Mouse (Mus musculus): ENCODE results near the gene Btbd2. TPM values are rescaled to one million over a fixed set of nuclear protein-coding genes. Genes with fewer than 3 reads are reported as not detected.
A peak's percentile ranks its signal among the peaks of the same experiment; 100 is the strongest.
"Not testable (repeated sequence)": the region's sequence is repeated elsewhere in the genome, so short reads cannot be mapped to it uniquely, and the experiment has no call there.

The Btbd2 gene
- polyA plus RNA-seq, 1 experiment from 2014 or later = 85.9 TPM

DNA sequence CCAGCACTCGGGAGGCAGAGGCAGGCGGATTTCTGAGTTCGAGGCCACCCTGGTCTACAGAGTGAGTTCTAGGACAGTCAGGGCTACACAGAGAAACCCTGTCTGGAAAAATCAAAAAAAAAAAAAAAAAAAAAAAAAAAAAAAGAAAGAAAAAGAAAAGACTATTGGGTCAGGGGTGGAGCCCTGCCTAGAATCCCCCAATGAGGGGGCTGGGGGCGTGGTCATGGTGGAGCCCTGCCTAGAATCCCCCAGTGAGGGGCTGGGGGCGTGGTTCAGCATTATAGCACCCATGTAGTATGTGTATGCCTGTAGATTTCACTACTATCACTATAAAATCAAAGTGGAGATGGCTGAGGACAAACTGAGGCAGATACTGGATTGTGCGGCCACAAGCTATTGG lies 7.0 kb downstream of the Btbd2 start:
- not testable (repeated sequence) for H3K27ac ChIP-seq; H3K9ac ChIP-seq; H3K27me3 ChIP-seq (replicated peaks); H3K4me2 ChIP-seq; ATAC-seq (replicated peaks); H3K4me3 ChIP-seq; H3K9me3 ChIP-seq
- Histone ChIP-seq H3K36me3 (replicated peaks) (peaks cover 15% of the 10 kb centered on the region), H3K4me1 (peaks cover 16% of the 10 kb centered on the region)
- WGBS = 91% methylated on average over 6 of the region's 6 CpGs

DNA sequence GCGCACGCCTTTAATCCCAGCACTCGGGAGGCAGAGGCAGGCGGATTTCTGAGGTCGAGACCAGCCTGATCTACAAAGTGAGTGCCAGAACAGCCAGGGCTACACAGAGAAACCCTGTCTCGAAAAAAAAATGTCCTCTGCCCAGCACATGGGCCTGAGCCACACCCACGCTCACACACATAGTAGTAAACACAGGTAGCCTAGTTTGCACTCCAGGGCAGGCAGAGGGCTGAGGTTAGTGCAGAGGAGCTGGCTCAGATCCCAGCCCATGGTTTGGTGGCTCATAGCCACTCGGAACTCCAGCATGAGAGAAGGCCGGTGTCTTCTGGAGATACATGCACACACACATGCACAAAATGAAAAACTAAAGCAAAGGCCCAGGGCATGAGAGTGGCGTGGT lies 9.9 kb downstream of the Btbd2 start:
- no peak overlapping the region for H3K4me3 ChIP-seq
- ATAC-seq (replicated peaks) = no peak
- no peak overlapping the region for H3K27ac ChIP-seq
- H3K4me1 ChIP-seq = no peaks in the 10 kb centered on the region
- no peak overlapping the region for H3K9ac ChIP-seq
- 94% methylated on average over 10 of the region's 10 CpGs for WGBS
- no peaks in the 10 kb centered on the region for H3K9me3 ChIP-seq
- no peak overlapping the region for H3K4me2 ChIP-seq
- H3K27me3 ChIP-seq (replicated peaks) = no peaks in the 10 kb centered on the region
- peaks cover 43% of the 10 kb centered on the region for H3K36me3 ChIP-seq (replicated peaks)

DNA sequence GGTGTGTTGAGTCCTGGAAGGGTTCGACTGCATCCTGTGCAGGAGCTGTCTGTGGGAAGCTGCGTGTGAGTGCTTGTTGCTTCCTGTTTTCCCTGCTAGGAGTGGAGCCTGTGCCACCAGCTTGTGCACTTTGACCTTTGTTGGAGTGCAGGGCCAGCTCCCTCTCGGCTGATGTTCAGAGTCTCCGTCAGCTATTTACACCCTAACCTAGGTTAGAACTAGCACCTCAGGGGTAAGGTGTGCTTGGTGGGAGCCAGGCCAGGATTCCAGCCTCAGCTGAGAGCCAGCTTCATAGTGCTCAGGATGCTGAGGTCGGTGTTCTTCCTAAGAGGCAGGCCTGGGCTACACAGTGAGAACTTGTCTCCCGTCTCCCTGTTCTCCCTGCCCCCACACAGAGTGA lies 21.5 kb downstream of the Btbd2 start:
- H3K27me3 ChIP-seq (replicated peaks) = no peaks in the 10 kb centered on the region
- H3K9ac ChIP-seq = no peak overlapping the region
- 92% methylated on average over 6 of the region's 6 CpGs for WGBS
- no peak overlapping the region for H3K27ac ChIP-seq
- peaks cover 53% of the 10 kb centered on the region for H3K36me3 ChIP-seq (replicated peaks)
- no peaks in the 10 kb centered on the region for H3K9me3 ChIP-seq
- no peak overlapping the region for H3K4me3 ChIP-seq
- H3K4me1 ChIP-seq = no peaks in the 10 kb centered on the region
- no peak overlapping the region for H3K4me2 ChIP-seq
- no peak for ATAC-seq (replicated peaks)

GRCm38 (mm10) chr10:80628925-80629324 lies 27.9 kb downstream of the Btbd2 start:
- no peak overlapping the region for H3K9ac ChIP-seq
- no peak overlapping the region for H3K27ac ChIP-seq
- no peaks in the 10 kb centered on the region for H3K27me3 ChIP-seq (replicated peaks)
- H3K9me3 ChIP-seq = no peaks in the 10 kb centered on the region
- WGBS = 80% methylated on average over 9 of the region's 9 CpGs
- H3K4me3 ChIP-seq = no peak overlapping the region
- peaks cover 24% of the 10 kb centered on the region for H3K4me1 ChIP-seq
- ATAC-seq (replicated peaks) = no peak
- no peaks in the 10 kb centered on the region for H3K36me3 ChIP-seq (replicated peaks)
- H3K4me2 ChIP-seq = no peak overlapping the region

GRCm38 (mm10) chr10:80627685-80628084 lies 29.2 kb downstream of the Btbd2 start:
- 83% methylated on average over 2 of the region's 2 CpGs for WGBS
- no peak overlapping the region for H3K4me3 ChIP-seq
- H3K36me3 ChIP-seq (replicated peaks) = no peaks in the 10 kb centered on the region
- peaks cover 33% of the 10 kb centered on the region for H3K4me1 ChIP-seq
- no peak overlapping the region; the same call in 1 of the 2 replicates for H3K9ac ChIP-seq
- no peaks in the 10 kb centered on the region for H3K9me3 ChIP-seq
- ATAC-seq (replicated peaks) = no peak
- H3K27me3 ChIP-seq (replicated peaks) = no peaks in the 10 kb centered on the region
- H3K4me2 ChIP-seq = no peak overlapping the region
- no peak overlapping the region for H3K27ac ChIP-seq

GRCm38 (mm10) chr10:80625764-80626163 lies 31.1 kb downstream of the Btbd2 start:
- Histone ChIP-seq H3K4me2 (no peak overlapping the region), H3K9ac (no peak overlapping the region), H3K27ac (no peak overlapping the region), H3K4me1 (peaks cover 41% of the 10 kb centered on the region), H3K9me3 (no peaks in the 10 kb centered on the region), H3K36me3 (replicated peaks) (no peaks in the 10 kb centered on the region), H3K4me3 (no peak overlapping the region), H3K27me3 (replicated peaks) (no peaks in the 10 kb centered on the region)
- WGBS = 93% methylated on average over 4 of the region's 4 CpGs
- no peak for ATAC-seq (replicated peaks)

- peaks cover 39% of the 10 kb centered on the region for H3K4me1 ChIP-seq
- peak overlapping the region; percentile 98 for H3K27ac ChIP-seq
- 18% methylated on average over 15 of the region's 15 CpGs for WGBS
- H3K4me3 ChIP-seq = peak overlapping the region; percentile 76
- no peaks in the 10 kb centered on the region for H3K9me3 ChIP-seq
- H3K36me3 ChIP-seq (replicated peaks) = no peaks in the 10 kb centered on the region
- peak overlapping the region; percentile 87 for H3K9ac ChIP-seq
- H3K4me2 ChIP-seq = peak overlapping the region; percentile 89
- H3K27me3 ChIP-seq (replicated peaks) = no peaks in the 10 kb centered on the region
- no peak for ATAC-seq (replicated peaks)
These were observed 33.2 kb downstream of the Btbd2 start for GRCm38 (mm10) chr10:80623457-80624191.

- peak within 1 kb of the TSS; percentile 98 for H3K27ac ChIP-seq
- H3K4me1 ChIP-seq = peaks cover 38% of the 10 kb centered on the region
- H3K36me3 ChIP-seq (replicated peaks) = no peaks in the 10 kb centered on the region
- WGBS = under 1% methylated on average over 80 of the region's 85 CpGs
- H3K27me3 ChIP-seq (replicated peaks) = no peaks in the 10 kb centered on the region
- ATAC-seq (replicated peaks) = peak; percentile 21
- H3K4me3 ChIP-seq = peak within 1 kb of the TSS; percentile 76
- H3K9ac ChIP-seq = peak within 1 kb of the TSS; percentile 87
- peak within 1 kb of the TSS; percentile 89 for H3K4me2 ChIP-seq
- H3K9me3 ChIP-seq = no peaks in the 10 kb centered on the region
These were observed 34.0 kb downstream of the Btbd2 start, which contains the start of gene Csnk1g2 for GRCm38 (mm10) chr10:80622661-80623456. Gene Csnk1g2, plus strand, starts transcription at chr10:80622838.

- Histone ChIP-seq H3K9ac (peak overlapping the region; percentile 52), H3K4me1 (peaks cover 31% of the 10 kb centered on the region), H3K36me3 (replicated peaks) (no peaks in the 10 kb centered on the region), H3K4me2 (peak overlapping the region; percentile 89), H3K9me3 (no peaks in the 10 kb centered on the region), H3K27me3 (replicated peaks) (no peaks in the 10 kb centered on the region), H3K27ac (peak overlapping the region; percentile 98), H3K4me3 (peak overlapping the region; percentile 76)
- ATAC-seq (replicated peaks) = peak; percentile 96
- under 1% methylated on average over 64 of the region's 64 CpGs for WGBS
These were observed 34.8 kb downstream of the Btbd2 start for GRCm38 (mm10) chr10:80621940-80622660.

DNA sequence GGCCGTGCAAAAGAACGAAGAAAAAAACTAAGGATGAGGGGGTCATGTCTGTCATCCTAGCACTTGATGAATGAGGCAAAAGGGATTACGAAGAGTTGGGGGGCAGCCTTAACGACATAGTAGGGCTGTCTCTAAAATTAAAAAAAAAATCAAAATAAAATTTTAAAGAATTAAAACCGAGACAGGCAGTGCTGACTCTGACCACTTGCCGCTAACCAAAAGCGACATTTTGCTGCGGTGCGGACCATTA lies 35.3 kb downstream of the Btbd2 start:
- 2% methylated on average over 9 of the region's 9 CpGs for WGBS
- H3K4me3 ChIP-seq = peak overlapping the region; percentile 76
- peak overlapping the region; percentile 98 for H3K27ac ChIP-seq

GRCm38 (mm10) chr10:80620796-80621689 lies 35.8 kb downstream of the Btbd2 start:
- peaks cover 31% of the 10 kb centered on the region for H3K4me1 ChIP-seq
- peak overlapping the region; percentile 98 for H3K27ac ChIP-seq
- 53% methylated on average over 16 of the region's 16 CpGs for WGBS
- peak overlapping the region; percentile 71 for H3K4me2 ChIP-seq
- H3K9ac ChIP-seq = peak overlapping the region; percentile 52
- H3K4me3 ChIP-seq = peak overlapping the region; percentile 76
- no peaks in the 10 kb centered on the region for H3K27me3 ChIP-seq (replicated peaks)
- ATAC-seq (replicated peaks) = no peak
- H3K9me3 ChIP-seq = no peaks in the 10 kb centered on the region
- peaks cover under 1% of the 10 kb centered on the region; the same call in 1 of the 2 replicates for H3K36me3 ChIP-seq (replicated peaks)

More for the DNA sequence above, 35.3 kb downstream of the Btbd2 start:
- H3K4me2 ChIP-seq = peak overlapping the region; percentile 71
- H3K36me3 ChIP-seq (replicated peaks) = no peaks in the 10 kb centered on the region
- peak; percentile 5; the same call in 1 of the 2 replicates for ATAC-seq (replicated peaks)
- no peaks in the 10 kb centered on the region for H3K9me3 ChIP-seq
- H3K9ac ChIP-seq = peak overlapping the region; percentile 52
- no peaks in the 10 kb centered on the region for H3K27me3 ChIP-seq (replicated peaks)
- H3K4me1 ChIP-seq = peaks cover 31% of the 10 kb centered on the region

Measured in midbrain, embryonic 15.5 days (tissue).